Mouse (Mus musculus) heart, embryonic 13.5 days (tissue): Measurements from ENCODE around the gene Pcca. TPM values are rescaled to one million over a fixed set of nuclear protein-coding genes. Genes with fewer than 3 reads are reported as not detected.
A peak's percentile ranks its signal among the peaks of the same experiment; 100 is the strongest.

ENCODE experiments used
- ATAC-seq: fragments of 200-750 bp; cut with Nextera tagmentation; 2 replicates; pipeline ENCODE4 v1.8.0; 2017; ENCODE audit warnings: moderate TSS enrichment; ENCODE audit not compliant: insufficient number of reproducible peaks, low FRiP score, low TSS enrichment; ENCODE audit errors: extremely low read depth
- H3K27ac ChIP-seq: fragments of 300-500 bp; sonication (generic); replicated peaks from 2 replicates; pipeline ENCODE4 v1.5.1; 2015; ENCODE audit warnings: moderate library complexity, mild to moderate bottlenecking, inconsistent platforms
- H3K27me3 ChIP-seq: fragments of 300-500 bp; sonication (generic); replicated peaks from 2 replicates; pipeline ENCODE4 v1.6.1; 2015; ENCODE audit warnings: mild to moderate bottlenecking, inconsistent platforms
- H3K36me3 ChIP-seq: fragments of 300-500 bp; sonication (generic); 2 replicates; pipeline ENCODE4 v1.6.1; 2015; ENCODE audit warnings: mild to moderate bottlenecking, inconsistent platforms
- H3K4me1 ChIP-seq: fragments of 300-500 bp; sonication (generic); 2 replicates; pipeline ENCODE4 v1.6.1; 2015; ENCODE audit warnings: inconsistent platforms
- H3K4me2 ChIP-seq: fragments of 300-500 bp; sonication (generic); 2 replicates; pipeline ENCODE4 v1.6.1; 2015; ENCODE audit warnings: inconsistent platforms, mild to moderate bottlenecking, moderate library complexity
- H3K4me3 ChIP-seq: fragments of 300-500 bp; sonication (generic); 2 replicates; pipeline ENCODE4 v1.5.1; 2015; ENCODE audit warnings: moderate library complexity, mild to moderate bottlenecking, inconsistent platforms
- H3K9ac ChIP-seq: fragments of 300-500 bp; sonication (generic); 2 replicates; pipeline ENCODE4 v1.6.1; 2015; ENCODE audit warnings: inconsistent platforms, mild to moderate bottlenecking, moderate library complexity
- H3K9me3 ChIP-seq: fragments of 300-500 bp; sonication (generic); 2 replicates; pipeline ENCODE4 v1.6.1; 2016; ENCODE audit warnings: inconsistent platforms
- WGBS: fragments of 180-500 bp; shearing (Covaris S2); methylation state at CpG from one replicate; pipeline ENCODE4 v1.1.7; 2015; ENCODE audit warnings: mixed read lengths; 5-methylcytosine and 5-hydroxymethylcytosine counted together
- polyA plus RNA-seq: library from polyadenylated mRNA; unstranded; fragments of >200 nt; fragmentation: Nextera tagmentation; extraction: Ambion mirVana; gene quantifications from 2 replicates; pipeline ENCODE4 v1.2.1, GENCODE M21; 2015

Gene Pcca
- polyA plus RNA-seq, 1 experiment from 2014 or later: 22.6 TPM

GRCm38 (mm10) chr14:122865462-122866129 is 331.5 kb downstream of the Pcca start:
- no peaks in the 10 kb centered on the region for H3K36me3 ChIP-seq
- no peak overlapping the region for H3K27ac ChIP-seq
- no peak for ATAC-seq
- no peak overlapping the region for H3K9ac ChIP-seq
- H3K4me2 ChIP-seq: no peak overlapping the region
- H3K27me3 ChIP-seq: no peaks in the 10 kb centered on the region
- H3K4me1 ChIP-seq: peaks cover 49% of the 10 kb centered on the region
- H3K4me3 ChIP-seq: no peak overlapping the region
- 35% methylated on average over 4 of the region's 4 CpGs for WGBS
- H3K9me3 ChIP-seq: no peaks in the 10 kb centered on the region

- H3K9me3 ChIP-seq: no peaks in the 10 kb centered on the region
- peaks cover 50% of the 10 kb centered on the region for H3K4me1 ChIP-seq
- H3K27me3 ChIP-seq: no peaks in the 10 kb centered on the region
- no peak overlapping the region for H3K4me2 ChIP-seq
- no peak overlapping the region for H3K4me3 ChIP-seq
- WGBS: 48% methylated on average over 4 of the region's 4 CpGs
- H3K36me3 ChIP-seq: no peaks in the 10 kb centered on the region
- H3K27ac ChIP-seq: peak overlapping the region; percentile 68
- no peak for ATAC-seq
- no peak overlapping the region for H3K9ac ChIP-seq
Measured at GRCm38 (mm10) chr14:122867531-122868285, 333.6 kb downstream of the Pcca start.

GRCm38 (mm10) chr14:122869831-122870230 is 335.7 kb downstream of the Pcca start:
- no peak for ATAC-seq
- H3K9ac ChIP-seq: no peak overlapping the region
- peaks cover 53% of the 10 kb centered on the region for H3K4me1 ChIP-seq
- 64% methylated on average over 6 of the region's 6 CpGs for WGBS
- no peaks in the 10 kb centered on the region for H3K36me3 ChIP-seq
- no peaks in the 10 kb centered on the region for H3K27me3 ChIP-seq
- H3K9me3 ChIP-seq: no peaks in the 10 kb centered on the region
- no peak overlapping the region for H3K4me2 ChIP-seq
- H3K27ac ChIP-seq: no peak overlapping the region
- no peak overlapping the region for H3K4me3 ChIP-seq

- H3K9me3 ChIP-seq: no peaks in the 10 kb centered on the region
- H3K4me2 ChIP-seq: no peak overlapping the region
- WGBS: 40% methylated on average over 4 of the region's 4 CpGs
- no peak overlapping the region for H3K9ac ChIP-seq
- no peak overlapping the region for H3K4me3 ChIP-seq
- H3K36me3 ChIP-seq: no peaks in the 10 kb centered on the region
- no peaks in the 10 kb centered on the region for H3K27me3 ChIP-seq
- H3K4me1 ChIP-seq: peaks cover 46% of the 10 kb centered on the region
- H3K27ac ChIP-seq: no peak overlapping the region
- ATAC-seq: no peak
Measured at GRCm38 (mm10) chr14:122871841-122872580, 337.9 kb downstream of the Pcca start.

GRCm38 (mm10) chr14:122872612-122873011 is 338.5 kb downstream of the Pcca start:
- WGBS: 79% methylated on average over 6 of the region's 6 CpGs
- Histone ChIP-seq H3K27me3 (no peaks in the 10 kb centered on the region), H3K9me3 (no peaks in the 10 kb centered on the region), H3K9ac (no peak overlapping the region), H3K4me1 (peaks cover 40% of the 10 kb centered on the region), H3K27ac (no peak overlapping the region), H3K4me3 (no peak overlapping the region), H3K4me2 (no peak overlapping the region), H3K36me3 (no peaks in the 10 kb centered on the region)
- ATAC-seq: no peak

- no peak overlapping the region for H3K4me2 ChIP-seq
- no peaks in the 10 kb centered on the region for H3K36me3 ChIP-seq
- 52% methylated on average over 8 of the region's 8 CpGs for WGBS
- no peak for ATAC-seq
- H3K9ac ChIP-seq: no peak overlapping the region
- H3K4me1 ChIP-seq: peaks cover 29% of the 10 kb centered on the region
- H3K9me3 ChIP-seq: no peaks in the 10 kb centered on the region
- no peak overlapping the region for H3K27ac ChIP-seq
- H3K4me3 ChIP-seq: no peak overlapping the region
- H3K27me3 ChIP-seq: no peaks in the 10 kb centered on the region
Measured at GRCm38 (mm10) chr14:122875056-122875455, 340.9 kb downstream of the Pcca start.

GRCm38 (mm10) chr14:122875636-122876035 is 341.5 kb downstream of the Pcca start:
- Histone ChIP-seq H3K9ac (0 out of 2 replicates have a peak overlapping the region, but pooled peaks have one; percentile 15), H3K36me3 (no peaks in the 10 kb centered on the region), H3K4me2 (no peak overlapping the region), H3K27ac (no peak overlapping the region), H3K4me1 (peaks cover 29% of the 10 kb centered on the region), H3K4me3 (no peak overlapping the region), H3K27me3 (no peaks in the 10 kb centered on the region), H3K9me3 (no peaks in the 10 kb centered on the region)
- ATAC-seq: no peak
- 50% methylated on average over 6 of the region's 6 CpGs for WGBS

- H3K9me3 ChIP-seq: no peaks in the 10 kb centered on the region
- no peak for ATAC-seq
- WGBS: 5% methylated on average over 6 of the region's 6 CpGs
- no peak overlapping the region for H3K4me2 ChIP-seq
- no peaks in the 10 kb centered on the region for H3K36me3 ChIP-seq
- no peaks in the 10 kb centered on the region for H3K27me3 ChIP-seq
- H3K4me3 ChIP-seq: no peak overlapping the region
- peaks cover 29% of the 10 kb centered on the region for H3K4me1 ChIP-seq
- H3K9ac ChIP-seq: no peak overlapping the region
- no peak overlapping the region for H3K27ac ChIP-seq
Measured at GRCm38 (mm10) chr14:122876163-122876562, 342.0 kb downstream of the Pcca start.

- H3K4me2 ChIP-seq: no peak overlapping the region
- no peaks in the 10 kb centered on the region for H3K9me3 ChIP-seq
- no peak overlapping the region for H3K9ac ChIP-seq
- H3K27me3 ChIP-seq: no peaks in the 10 kb centered on the region
- no peak for ATAC-seq
- 64% methylated on average over 7 of the region's 7 CpGs for WGBS
- peaks cover 28% of the 10 kb centered on the region for H3K4me1 ChIP-seq
- H3K27ac ChIP-seq: no peak overlapping the region
- H3K36me3 ChIP-seq: no peaks in the 10 kb centered on the region
- no peak overlapping the region for H3K4me3 ChIP-seq
Measured at GRCm38 (mm10) chr14:122876723-122877122, 342.6 kb downstream of the Pcca start.

GRCm38 (mm10) chr14:122877787-122878186 is 343.7 kb downstream of the Pcca start:
- Histone ChIP-seq H3K4me3 (no peak overlapping the region), H3K9me3 (no peaks in the 10 kb centered on the region), H3K27ac (no peak overlapping the region), H3K9ac (no peak overlapping the region), H3K36me3 (no peaks in the 10 kb centered on the region), H3K4me2 (no peak overlapping the region), H3K4me1 (peaks cover 20% of the 10 kb centered on the region), H3K27me3 (no peaks in the 10 kb centered on the region)
- no peak for ATAC-seq
- 81% methylated on average over 3 of the region's 3 CpGs for WGBS

GRCm38 (mm10) chr14:122880291-122880690 is 346.2 kb downstream of the Pcca start:
- Histone ChIP-seq H3K27me3 (no peaks in the 10 kb centered on the region), H3K4me1 (peaks cover 10% of the 10 kb centered on the region), H3K4me2 (no peak overlapping the region), H3K4me3 (no peak overlapping the region), H3K27ac (no peak overlapping the region), H3K9ac (no peak overlapping the region), H3K36me3 (no peaks in the 10 kb centered on the region), H3K9me3 (no peaks in the 10 kb centered on the region)
- 72% methylated on average over 7 of the region's 7 CpGs for WGBS
- ATAC-seq: no peak
